Mouse (Mus musculus): ENCODE results near the gene Map7d1. TPM values are rescaled to one million over a fixed set of nuclear protein-coding genes. Genes with fewer than 3 reads are reported as not detected.

The Map7d1 gene
- polyA plus RNA-seq, 1 experiment from 2014 or later = 46.8 TPM

GRCm38 (mm10) chr4:126295152-126295551 is 39.0 kb upstream of the Map7d1 start:
- Histone ChIP-seq H3K4me1 (ENCODE audit: control insufficient read depth in 2 of 2, insufficient read depth in 2 of 2, low read length in 2 of 2) (peaks cover 11 to 13% of the 10 kb centered on the region in 2 experiments), H3K4me2 (ENCODE audit: low read length) (no peak overlapping the region), H3K9me3 (ENCODE audit: control insufficient read depth, low read length) (no peaks in the 10 kb centered on the region), H3K4me3 (ENCODE audit: control insufficient read depth in 1 of 2, insufficient read depth in 1 of 2, low read depth in 1 of 2, low read length in 2 of 2) (no peak overlapping the region), H3K27me3 (ENCODE audit: control insufficient read depth, insufficient read depth, low read length) (peaks cover 42% of the 10 kb centered on the region), H3K36me3 (ENCODE audit: control insufficient read depth, insufficient read depth, low read length) (no peaks in the 10 kb centered on the region), H3K9ac (ENCODE audit: low read length) (no peak overlapping the region), H3K27ac (replicated peaks in 1 of 2; ENCODE audit: control insufficient read depth in 1 of 2, insufficient read depth in 1 of 2, low read depth in 2 of 2, low read length in 2 of 2) (no peak overlapping the region)
- no peak for ATAC-seq (ENCODE audit: insufficient number of reproducible peaks, insufficient read depth, low FRiP score, low read depth)
- WGBS = 69% methylated on average over 6 of the region's 6 CpGs

GRCm38 (mm10) chr4:126291196-126291595 is 35.1 kb upstream of the Map7d1 start:
- H3K36me3 ChIP-seq (ENCODE audit: control insufficient read depth, insufficient read depth, low read length) = no peaks in the 10 kb centered on the region
- WGBS = 15% methylated on average over 13 of the region's 13 CpGs
- no peak for ATAC-seq (ENCODE audit: insufficient number of reproducible peaks, insufficient read depth, low FRiP score, low read depth)
- H3K9me3 ChIP-seq (ENCODE audit: control insufficient read depth, low read length) = no peaks in the 10 kb centered on the region
- no peak overlapping the region for H3K4me3 ChIP-seq (ENCODE audit: control insufficient read depth in 1 of 2, insufficient read depth in 1 of 2, low read depth in 1 of 2, low read length in 2 of 2)
- H3K27me3 ChIP-seq (ENCODE audit: control insufficient read depth, insufficient read depth, low read length) = peaks cover 56% of the 10 kb centered on the region
- H3K4me1 ChIP-seq (ENCODE audit: control insufficient read depth in 2 of 2, insufficient read depth in 2 of 2, low read length in 2 of 2) = peaks cover 6 to 8% of the 10 kb centered on the region in 2 experiments
- H3K4me2 ChIP-seq (ENCODE audit: low read length) = no peak overlapping the region
- no peak overlapping the region for H3K9ac ChIP-seq (ENCODE audit: low read length)
- H3K27ac ChIP-seq (replicated peaks in 1 of 2; ENCODE audit: control insufficient read depth in 1 of 2, insufficient read depth in 1 of 2, low read depth in 2 of 2, low read length in 2 of 2) = no peak overlapping the region

- 81% methylated on average over 8 of the region's 8 CpGs for WGBS
- H3K27me3 ChIP-seq (ENCODE audit: control insufficient read depth, insufficient read depth, low read length) = peaks cover 56% of the 10 kb centered on the region
Observed at GRCm38 (mm10) chr4:126290314-126290713, 34.2 kb upstream of the Map7d1 start.

GRCm38 (mm10) chr4:126288085-126288666 is 32.0 kb upstream of the Map7d1 start:
- peaks cover 7% of the 10 kb centered on the region in 2 experiments for H3K4me1 ChIP-seq (ENCODE audit: control insufficient read depth in 2 of 2, insufficient read depth in 2 of 2, low read length in 2 of 2)
- H3K36me3 ChIP-seq (ENCODE audit: control insufficient read depth, insufficient read depth, low read length) = no peaks in the 10 kb centered on the region
- H3K27me3 ChIP-seq (ENCODE audit: control insufficient read depth, insufficient read depth, low read length) = peaks cover 63% of the 10 kb centered on the region
- no peak overlapping the region for H3K9ac ChIP-seq (ENCODE audit: low read length)
- H3K27ac ChIP-seq (replicated peaks in 1 of 2; ENCODE audit: control insufficient read depth in 1 of 2, insufficient read depth in 1 of 2, low read depth in 2 of 2, low read length in 2 of 2) = no peak overlapping the region
- H3K4me3 ChIP-seq (ENCODE audit: control insufficient read depth in 1 of 2, insufficient read depth in 1 of 2, low read depth in 1 of 2, low read length in 2 of 2) = peak overlapping the region in 1 of 2 experiments; percentile 2; a peak in 1 of 4 replicates
- peaks cover 5% of the 10 kb centered on the region; the same call in 1 of the 2 replicates for H3K9me3 ChIP-seq (ENCODE audit: control insufficient read depth, low read length)
- peak overlapping the region; percentile 37 for H3K4me2 ChIP-seq (ENCODE audit: low read length)
- WGBS = 32% methylated on average over 17 of the region's 17 CpGs
- no peak for ATAC-seq (ENCODE audit: insufficient number of reproducible peaks, insufficient read depth, low FRiP score, low read depth)

More at GRCm38 (mm10) chr4:126290314-126290713, 34.2 kb upstream of the Map7d1 start:
- H3K36me3 ChIP-seq (ENCODE audit: control insufficient read depth, insufficient read depth, low read length) = no peaks in the 10 kb centered on the region
- no peak overlapping the region for H3K4me3 ChIP-seq (ENCODE audit: control insufficient read depth in 1 of 2, insufficient read depth in 1 of 2, low read depth in 1 of 2, low read length in 2 of 2)
- H3K4me1 ChIP-seq (ENCODE audit: control insufficient read depth in 2 of 2, insufficient read depth in 2 of 2, low read length in 2 of 2) = peaks cover 7% of the 10 kb centered on the region in 2 experiments
- H3K4me2 ChIP-seq (ENCODE audit: low read length) = no peak overlapping the region
- H3K9ac ChIP-seq (ENCODE audit: low read length) = no peak overlapping the region
- no peak overlapping the region for H3K27ac ChIP-seq (replicated peaks in 1 of 2; ENCODE audit: control insufficient read depth in 1 of 2, insufficient read depth in 1 of 2, low read depth in 2 of 2, low read length in 2 of 2)
- H3K9me3 ChIP-seq (ENCODE audit: control insufficient read depth, low read length) = peaks cover 5% of the 10 kb centered on the region; the same call in 1 of the 2 replicates
- ATAC-seq (ENCODE audit: insufficient number of reproducible peaks, insufficient read depth, low FRiP score, low read depth) = no peak

- peak overlapping the region; percentile 65 for H3K4me2 ChIP-seq (ENCODE audit: low read length)
- peaks cover 5% of the 10 kb centered on the region; the same call in 1 of the 2 replicates for H3K9me3 ChIP-seq (ENCODE audit: control insufficient read depth, low read length)
- peaks cover 63% of the 10 kb centered on the region for H3K27me3 ChIP-seq (ENCODE audit: control insufficient read depth, insufficient read depth, low read length)
- 25% methylated on average over 11 of the region's 11 CpGs for WGBS
- no peaks in the 10 kb centered on the region for H3K36me3 ChIP-seq (ENCODE audit: control insufficient read depth, insufficient read depth, low read length)
- H3K9ac ChIP-seq (ENCODE audit: low read length) = no peak overlapping the region
- H3K27ac ChIP-seq (replicated peaks in 1 of 2; ENCODE audit: control insufficient read depth in 1 of 2, insufficient read depth in 1 of 2, low read depth in 2 of 2, low read length in 2 of 2) = no peak overlapping the region
- H3K4me1 ChIP-seq (ENCODE audit: control insufficient read depth in 2 of 2, insufficient read depth in 2 of 2, low read length in 2 of 2) = peaks cover 7% of the 10 kb centered on the region in 2 experiments
- H3K4me3 ChIP-seq (ENCODE audit: control insufficient read depth in 1 of 2, insufficient read depth in 1 of 2, low read depth in 1 of 2, low read length in 2 of 2) = peak overlapping the region in 1 of 2 experiments; percentile 46; a peak in 1 of 4 replicates
- ATAC-seq (ENCODE audit: insufficient number of reproducible peaks, insufficient read depth, low FRiP score, low read depth) = no peak
Observed at GRCm38 (mm10) chr4:126287302-126287995, 31.3 kb upstream of the Map7d1 start.

- peak within 1 kb of the TSS; percentile 42 to 46 for H3K4me3 ChIP-seq (ENCODE audit: control insufficient read depth in 1 of 2, insufficient read depth in 1 of 2, low read depth in 1 of 2, low read length in 2 of 2)
- no peak within 1 kb of the TSS for H3K27ac ChIP-seq (replicated peaks in 1 of 2; ENCODE audit: control insufficient read depth in 1 of 2, insufficient read depth in 1 of 2, low read depth in 2 of 2, low read length in 2 of 2)
- H3K4me2 ChIP-seq (ENCODE audit: low read length) = peak within 1 kb of the TSS; percentile 65
- WGBS = 2% methylated on average over 42 of the region's 42 CpGs
- ATAC-seq (ENCODE audit: insufficient number of reproducible peaks, insufficient read depth, low FRiP score, low read depth) = no peak
- H3K27me3 ChIP-seq (ENCODE audit: control insufficient read depth, insufficient read depth, low read length) = peaks cover 63% of the 10 kb centered on the region
- H3K9ac ChIP-seq (ENCODE audit: low read length) = peak within 1 kb of the TSS; percentile 55
- peaks cover 5% of the 10 kb centered on the region; the same call in 1 of the 2 replicates for H3K9me3 ChIP-seq (ENCODE audit: control insufficient read depth, low read length)
- H3K4me1 ChIP-seq (ENCODE audit: control insufficient read depth in 2 of 2, insufficient read depth in 2 of 2, low read length in 2 of 2) = peaks cover 7% of the 10 kb centered on the region in 2 experiments
- H3K36me3 ChIP-seq (ENCODE audit: control insufficient read depth, insufficient read depth, low read length) = no peaks in the 10 kb centered on the region
Observed at GRCm38 (mm10) chr4:126286492-126286891, 30.3 kb upstream of the Map7d1 start, which contains the start of gene Col8a2. Gene Col8a2 (plus strand): TSS chr4:126286793.

- 65% methylated on average over 8 of the region's 8 CpGs for WGBS
- Histone ChIP-seq H3K4me2 (ENCODE audit: low read length) (no peak overlapping the region), H3K9me3 (ENCODE audit: control insufficient read depth, low read length) (peaks cover 5% of the 10 kb centered on the region; the same call in 1 of the 2 replicates), H3K4me1 (ENCODE audit: control insufficient read depth in 2 of 2, insufficient read depth in 2 of 2, low read length in 2 of 2) (peaks cover 4 to 7% of the 10 kb centered on the region in 2 experiments; a peak in 3 of 4 replicates), H3K36me3 (ENCODE audit: control insufficient read depth, insufficient read depth, low read length) (no peaks in the 10 kb centered on the region), H3K4me3 (ENCODE audit: control insufficient read depth in 1 of 2, insufficient read depth in 1 of 2, low read depth in 1 of 2, low read length in 2 of 2) (no peak overlapping the region), H3K9ac (ENCODE audit: low read length) (no peak overlapping the region), H3K27me3 (ENCODE audit: control insufficient read depth, insufficient read depth, low read length) (peaks cover 41% of the 10 kb centered on the region), H3K27ac (replicated peaks in 1 of 2; ENCODE audit: control insufficient read depth in 1 of 2, insufficient read depth in 1 of 2, low read depth in 2 of 2, low read length in 2 of 2) (no peak overlapping the region)
- no peak for ATAC-seq (ENCODE audit: insufficient number of reproducible peaks, insufficient read depth, low FRiP score, low read depth)
Observed at GRCm38 (mm10) chr4:126283582-126283981, 27.4 kb upstream of the Map7d1 start.

All from heart, embryonic 14.5 days (tissue).